Mouse (Mus musculus) heart, adult 8-10 months (tissue): ENCODE measurements around the gene Hsd17b3. TPM values are rescaled to one million over a fixed set of nuclear protein-coding genes. Genes with fewer than 3 reads are reported as not detected.

ENCODE experiments used
- DNase-seq: peaks from one replicate; pipeline ENCODE4 v3.0.0; 2022; ENCODE audit warnings: low spot score
- total RNA-seq, 4 experiments: library from RNA; stranded (reverse); gene quantifications; 2 replicates each; pipeline ENCODE4 v1.2.4; 2022

Gene Hsd17b3
- total RNA-seq, 4 experiments from 2014 or later: not detected

- DNase-seq: no peak
Observed at GRCm38 (mm10) chr13:64020902-64021311, 68.1 kb downstream of the Hsd17b3 start.

DNA sequence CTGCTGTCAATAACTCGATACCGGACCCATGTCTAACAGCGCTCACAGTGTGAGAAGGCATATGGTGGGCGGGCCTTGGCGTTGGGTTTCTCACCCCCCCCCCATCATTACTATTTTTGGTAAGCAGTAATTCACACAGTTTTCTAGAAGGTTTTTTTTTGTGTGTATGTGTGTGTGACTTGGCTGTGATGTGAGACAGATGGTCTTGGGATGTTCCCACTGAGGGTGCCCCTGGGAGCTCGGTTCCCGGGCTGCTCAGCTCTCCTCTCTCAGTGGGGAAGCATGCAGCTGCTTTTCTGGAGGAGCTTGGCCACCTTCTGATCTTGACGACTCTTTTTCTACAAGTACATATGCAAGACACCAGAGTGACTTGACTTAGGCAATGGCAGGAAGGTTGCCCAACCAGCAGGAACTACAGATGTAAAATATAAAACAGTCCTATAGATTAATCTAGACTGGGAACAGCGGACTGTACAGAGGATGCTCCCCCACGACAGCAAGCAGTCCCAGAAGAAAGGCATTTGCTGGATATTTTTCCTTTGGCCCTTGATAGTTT, 70.4 kb downstream of the Hsd17b3 start:
- no peak for DNase-seq

DNA sequence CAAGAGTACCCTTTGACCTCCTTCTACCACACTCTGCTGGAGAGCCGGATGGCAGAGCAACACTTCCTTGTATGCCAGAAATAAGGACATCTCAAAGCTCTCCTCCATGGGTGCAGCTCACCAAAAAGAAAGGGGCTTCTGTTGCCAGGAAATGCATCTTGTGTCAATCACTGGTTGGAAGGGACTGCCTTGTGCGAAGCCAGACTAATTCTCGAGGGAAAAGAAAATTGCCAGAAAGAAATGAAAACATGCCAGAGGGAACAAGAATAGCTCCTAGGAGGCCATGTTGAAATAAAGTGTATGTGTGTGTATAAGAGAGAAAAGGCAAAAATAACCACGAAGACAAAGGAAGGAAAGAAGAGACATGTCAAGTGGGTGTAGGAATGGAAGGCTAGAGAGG, 73.0 kb downstream of the Hsd17b3 start:
- DNase-seq: peak; percentile 20

DNA sequence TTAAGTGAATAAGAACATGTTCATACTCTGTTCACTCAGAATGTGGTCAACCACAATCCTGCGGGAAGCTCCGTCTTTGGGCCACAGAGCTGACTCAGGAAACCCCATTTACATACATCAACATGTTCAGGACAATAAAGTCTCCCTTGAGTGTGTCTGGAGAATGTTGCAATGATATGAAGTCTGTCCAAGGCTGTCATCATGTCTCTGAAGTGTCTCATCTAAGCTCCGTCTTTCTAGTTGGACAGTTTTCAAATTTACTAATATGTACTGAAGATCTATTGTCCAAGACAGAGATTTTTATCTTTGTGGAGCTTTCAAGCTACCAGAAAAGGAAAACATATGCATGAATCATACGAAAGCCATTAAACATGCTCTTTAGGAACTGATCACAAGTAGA, 77.9 kb downstream of the Hsd17b3 start:
- no peak for DNase-seq

Other genes with a start within 250 kb of the Hsd17b3 start
- gene Slc35d2, start 40.1 kb upstream of the Hsd17b3 start, total RNA-seq: 1 to 10 TPM; 1.2 to 1.8 (median 1.5) TPM
- 10 to 100 TPM; 22.3 to 23.6 (median 22.8) TPM for gene Zfp367, start 64.0 kb upstream of the Hsd17b3 start, total RNA-seq
- gene Habp4, start 72.6 kb upstream of the Hsd17b3 start, total RNA-seq: 10 to 100 TPM; 48.4 to 58.8 (median 54.9) TPM
- 10 to 100 TPM in 2 of 4 experiments, 1 to 10 TPM in 2; 7.7 to 11.5 (median 9.7) TPM for gene Cdc14b, start 186.1 kb upstream of the Hsd17b3 start, total RNA-seq
- 10 to 100 TPM; 56.9 to 69.9 (median 65.3) TPM for gene Aaed1, start 223.5 kb upstream of the Hsd17b3 start, total RNA-seq